Mouse (Mus musculus): ENCODE measurements around the gene Rpsa. TPM values are rescaled to one million over a fixed set of nuclear protein-coding genes. Genes with fewer than 3 reads are reported as not detected.
"Not testable (repeated sequence)": the region's sequence is repeated elsewhere in the genome, so short reads cannot be mapped to it uniquely, and the experiment has no call there.

The Rpsa gene
- 100 to 1,000 TPM; 415 to 483 TPM for total RNA-seq (2021)

DNA sequence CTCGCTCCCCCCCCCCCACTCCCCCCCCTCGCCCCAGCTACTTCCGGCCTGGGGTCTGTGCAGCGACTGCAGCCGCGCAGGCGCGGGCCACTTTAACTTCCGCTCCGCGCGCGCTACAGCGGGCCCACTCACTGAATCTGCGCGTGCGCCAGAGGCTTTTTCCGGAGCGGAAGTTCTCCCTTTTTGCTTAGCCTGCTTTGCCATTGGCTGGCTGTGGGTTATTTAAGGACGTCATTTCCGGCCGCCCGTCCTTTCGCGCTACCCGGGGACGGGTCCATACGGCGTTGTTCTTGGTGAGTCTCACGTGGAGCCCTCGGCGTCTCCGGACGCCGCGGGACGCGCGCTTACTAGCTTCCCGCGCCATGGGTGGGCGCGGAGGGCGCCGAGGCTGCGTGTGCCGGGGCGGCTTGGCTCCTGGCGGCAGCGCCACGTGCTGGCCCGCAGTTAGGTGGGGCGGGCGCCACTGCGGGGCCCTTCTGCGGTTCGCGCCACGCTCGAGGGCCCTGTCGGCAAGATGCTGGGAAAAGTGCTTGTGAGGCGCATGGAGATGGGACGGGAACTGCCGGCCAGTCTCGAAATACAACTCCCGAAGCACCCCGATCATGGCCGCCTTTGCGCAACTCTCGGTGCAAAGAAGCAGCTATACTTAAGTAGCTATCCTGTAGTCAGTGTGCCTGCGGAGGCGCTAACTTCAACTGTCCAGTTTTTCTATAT, at the start of gene Rpsa:
TSS of gene Rpsa (plus strand) at position 152 of the 714 bp plus-strand sequence.
- peak; percentile 87 to 91 for DNase-seq (ENCODE audit: extremely low spot score in 1 of 2, low spot score in 1 of 2)

DNA sequence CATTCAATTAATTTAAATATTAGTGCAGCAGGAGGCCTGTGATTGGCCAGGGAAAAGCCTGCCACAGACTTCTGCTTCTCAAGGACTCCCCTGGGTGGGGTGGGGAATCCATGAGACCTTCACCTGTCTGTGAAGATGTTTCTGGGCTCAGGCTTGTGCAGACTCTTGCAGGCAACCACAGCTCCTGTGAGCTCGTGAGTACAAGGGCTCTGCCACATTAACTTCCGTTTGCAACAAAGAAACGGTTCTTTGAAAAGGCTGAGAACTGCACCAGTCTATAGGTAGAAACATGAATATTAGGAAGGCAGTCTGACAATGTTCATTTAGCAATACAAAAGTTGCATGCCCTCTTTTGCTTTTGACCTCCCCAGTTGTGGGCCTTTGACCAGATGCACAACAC, 49.2 kb upstream of the Rpsa start:
- no peak for DNase-seq (ENCODE audit: extremely low spot score in 1 of 2, low spot score in 1 of 2)

GRCm38 (mm10) chr9:120079901-120080300, 47.6 kb upstream of the Rpsa start:
- no peak for DNase-seq (ENCODE audit: extremely low spot score in 1 of 2, low spot score in 1 of 2)

DNA sequence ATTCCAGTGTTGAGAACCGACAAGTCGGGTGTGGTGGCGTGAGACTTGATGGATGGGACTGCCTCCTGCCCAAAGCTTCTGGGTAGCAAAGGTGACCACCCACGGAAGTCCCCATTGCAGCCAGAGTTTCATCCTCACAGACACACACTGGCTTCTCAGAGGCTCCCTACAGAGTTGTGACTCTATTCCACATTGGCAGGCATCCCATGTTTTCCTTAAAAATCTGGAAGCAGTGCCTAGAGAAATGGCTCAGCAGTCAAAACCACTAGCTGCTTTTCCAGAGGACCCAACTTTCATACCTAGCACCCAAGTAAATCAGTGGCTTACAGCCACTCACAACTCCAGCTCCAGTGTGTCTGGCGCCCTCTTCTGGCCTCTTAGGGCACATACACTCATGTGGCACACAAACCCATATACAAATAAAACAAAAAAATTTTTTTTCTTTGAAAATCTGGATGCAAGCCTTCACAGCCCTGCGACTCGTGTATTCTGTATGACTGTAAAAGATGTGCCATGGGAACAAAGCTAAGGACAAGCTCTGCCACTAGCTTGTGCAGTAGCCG, 46.9 kb upstream of the Rpsa start:
- no peak for DNase-seq (ENCODE audit: extremely low spot score in 1 of 2, low spot score in 1 of 2)

DNA sequence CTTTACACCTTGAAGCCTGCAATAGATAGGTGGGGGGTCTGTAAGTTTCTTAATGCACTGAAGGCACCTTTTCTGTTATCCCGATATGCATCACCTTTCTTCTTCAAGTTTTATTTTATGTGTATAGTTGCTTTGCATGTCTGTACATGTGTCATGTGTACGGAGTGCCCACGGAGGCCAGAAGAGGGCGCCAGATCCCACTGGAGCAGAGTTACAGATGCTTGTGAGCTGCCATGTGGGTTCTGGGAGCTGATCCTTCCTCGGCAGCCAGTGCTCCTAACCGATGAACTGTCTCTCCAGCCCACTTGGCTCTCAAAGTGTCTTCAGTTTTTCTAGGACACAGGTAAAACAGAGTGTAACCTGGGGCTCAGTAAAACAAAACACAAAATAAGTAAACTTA, 46.2 kb upstream of the Rpsa start:
- DNase-seq (ENCODE audit: extremely low spot score in 1 of 2, low spot score in 1 of 2), result no peak

DNA sequence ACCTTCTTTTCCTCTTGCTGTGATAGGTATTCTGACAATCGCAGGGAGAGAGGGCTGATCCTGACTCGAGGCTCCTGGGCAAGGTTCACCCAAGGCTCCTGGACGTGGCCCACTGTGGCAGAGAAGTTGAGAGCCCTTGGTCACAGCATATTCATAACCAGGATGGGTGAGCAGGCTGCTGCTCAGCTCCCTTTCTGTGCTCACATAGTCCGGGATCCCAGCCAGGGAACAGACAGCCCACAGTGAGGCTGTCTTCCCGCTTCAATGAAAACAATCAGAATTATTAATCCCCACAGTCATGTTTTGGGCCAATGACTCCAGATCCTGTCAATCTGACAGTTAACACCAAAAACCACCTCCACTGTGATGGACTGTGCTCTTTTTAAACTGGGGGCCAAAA, 45.5 kb upstream of the Rpsa start:
- peak; percentile 28 to 53 for DNase-seq (ENCODE audit: extremely low spot score in 1 of 2, low spot score in 1 of 2)

GRCm38 (mm10) chr9:120082691-120083090, 44.8 kb upstream of the Rpsa start:
- no peak for DNase-seq (ENCODE audit: extremely low spot score in 1 of 2, low spot score in 1 of 2)

- DNase-seq (ENCODE audit: extremely low spot score in 1 of 2, low spot score in 1 of 2), result no peak
Observed at GRCm38 (mm10) chr9:120083158-120083894, 44.2 kb upstream of the Rpsa start.

GRCm38 (mm10) chr9:120084406-120084805, 43.1 kb upstream of the Rpsa start:
- DNase-seq (ENCODE audit: extremely low spot score in 1 of 2, low spot score in 1 of 2), result no peak

DNA sequence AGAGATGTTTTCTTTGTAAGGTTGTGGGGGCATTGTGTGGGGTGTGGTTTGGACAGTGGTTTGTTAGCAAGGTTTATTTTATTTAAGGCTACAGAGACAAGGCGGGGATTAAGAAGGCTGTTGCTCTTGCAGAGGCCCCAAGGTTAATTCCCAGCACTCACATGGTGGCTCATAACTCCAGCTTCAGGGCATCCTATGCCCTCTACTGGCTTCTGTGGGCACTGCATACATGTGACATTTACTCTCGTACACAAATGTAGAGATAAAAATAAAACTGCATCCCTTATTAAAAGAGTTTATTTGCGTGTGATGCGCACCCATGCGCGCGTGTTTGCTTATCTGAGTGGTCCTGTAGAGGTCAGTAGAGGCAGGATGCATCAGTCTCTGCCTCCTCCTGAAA, 38.4 kb upstream of the Rpsa start:
- no peak for DNase-seq (ENCODE audit: extremely low spot score in 1 of 2, low spot score in 1 of 2)

GRCm38 (mm10) chr9:120091086-120091485, 36.4 kb upstream of the Rpsa start:
- no peak for DNase-seq (ENCODE audit: extremely low spot score in 1 of 2, low spot score in 1 of 2)

DNA sequence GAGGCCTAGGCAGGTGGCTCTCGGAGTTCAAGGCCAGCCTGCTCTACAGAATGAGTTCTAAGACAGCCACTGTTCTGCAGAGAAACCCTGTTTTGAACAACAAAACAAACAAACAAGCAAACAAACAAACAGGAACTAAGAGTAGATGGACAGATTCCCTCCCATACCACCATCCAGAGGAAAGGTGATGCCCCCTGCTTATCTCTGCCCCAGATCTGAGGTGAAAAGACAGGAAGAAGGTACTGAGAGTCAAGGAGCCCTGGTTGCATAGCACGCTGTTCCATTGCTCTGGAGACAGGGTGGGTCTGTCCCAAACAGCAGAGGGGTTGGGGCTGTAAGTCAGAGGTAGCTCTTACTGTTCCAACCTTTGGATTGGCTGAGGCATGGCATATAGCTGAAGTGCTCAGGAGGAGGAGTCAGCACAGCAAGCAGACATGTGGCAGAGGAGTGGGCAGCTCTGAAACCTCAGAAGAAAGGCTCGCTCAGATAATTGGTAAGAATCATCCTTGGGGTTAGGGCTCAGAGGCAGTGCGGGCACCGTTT, 35.7 kb upstream of the Rpsa start, which contains the start of gene Ccr8:
TSS of gene Ccr8 (plus strand) at position 419 of the 543 bp plus-strand sequence.
- no peak for DNase-seq (ENCODE audit: extremely low spot score in 1 of 2, low spot score in 1 of 2)

GRCm38 (mm10) chr9:120093701-120094100, 33.8 kb upstream of the Rpsa start:
- DNase-seq (ENCODE audit: extremely low spot score in 1 of 2, low spot score in 1 of 2), result no peak

DNA sequence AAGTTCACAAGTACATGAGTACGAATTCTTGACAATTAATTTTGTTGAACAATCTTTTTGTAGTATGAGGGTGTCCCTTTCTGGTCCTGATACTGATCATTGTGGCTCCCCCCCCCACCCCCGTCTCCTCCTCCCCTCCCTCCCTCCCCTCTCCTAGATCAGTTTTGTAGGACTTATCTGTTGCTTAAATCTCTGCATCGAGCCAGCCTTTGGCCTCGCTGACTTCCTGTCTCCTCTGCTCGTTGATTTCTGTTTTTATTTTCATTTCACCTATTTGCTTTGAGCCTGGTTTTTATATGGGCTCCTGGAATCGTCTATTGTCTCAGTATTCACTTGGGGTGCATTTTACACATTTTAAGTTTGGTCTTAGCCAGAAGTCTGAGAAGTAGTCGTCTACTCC, 31.6 kb upstream of the Rpsa start:
- DNase-seq (ENCODE audit: extremely low spot score in 1 of 2, low spot score in 1 of 2), result no peak

- DNase-seq (ENCODE audit: extremely low spot score in 1 of 2, low spot score in 1 of 2), result peak; percentile 51 to 84
Observed at GRCm38 (mm10) chr9:120098682-120099081, 28.8 kb upstream of the Rpsa start.

DNA sequence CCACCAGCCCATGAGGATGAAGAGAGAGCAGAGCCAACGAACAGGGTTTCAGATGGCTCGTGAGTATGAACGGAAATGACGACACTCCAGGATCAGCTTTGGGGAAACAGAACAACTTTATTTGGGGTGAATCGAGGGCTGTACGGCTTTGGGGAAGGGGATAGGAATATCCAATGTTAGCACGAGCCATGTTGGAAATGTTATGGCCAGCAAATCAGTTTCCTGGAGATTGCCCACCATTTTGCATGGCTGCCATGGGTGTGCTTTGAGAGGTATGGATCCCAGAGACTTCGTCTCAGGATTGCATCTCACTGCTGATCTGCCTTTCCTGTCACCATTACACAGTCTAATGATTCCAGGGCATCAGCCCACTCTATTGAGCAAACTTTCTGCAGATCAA, 28.2 kb upstream of the Rpsa start:
- no peak for DNase-seq (ENCODE audit: extremely low spot score in 1 of 2, low spot score in 1 of 2)

DNA sequence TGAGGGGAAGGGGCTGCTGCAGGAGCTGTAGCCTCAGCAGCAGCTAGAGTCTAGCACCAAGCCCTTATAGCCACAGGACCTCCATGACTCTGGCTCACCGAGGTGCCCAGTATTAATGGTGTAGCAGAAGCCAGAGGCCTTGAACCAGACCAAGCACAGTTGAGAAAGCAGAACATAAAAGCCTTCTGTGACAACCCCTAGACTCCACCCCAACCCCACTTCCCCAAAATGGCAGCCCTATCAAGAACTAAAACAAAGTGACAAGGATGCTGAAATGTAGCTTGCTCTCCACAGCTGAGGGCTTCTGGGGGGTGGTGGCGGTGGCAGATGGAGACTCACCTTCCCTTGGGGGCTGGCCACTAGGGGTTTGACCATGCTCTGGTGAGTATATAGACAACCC, 26.3 kb upstream of the Rpsa start:
- DNase-seq (ENCODE audit: extremely low spot score in 1 of 2, low spot score in 1 of 2), result no peak

- DNase-seq (ENCODE audit: extremely low spot score in 1 of 2, low spot score in 1 of 2), result not testable (repeated sequence)
Observed at GRCm38 (mm10) chr9:120108953-120109352, 18.5 kb upstream of the Rpsa start.

DNA sequence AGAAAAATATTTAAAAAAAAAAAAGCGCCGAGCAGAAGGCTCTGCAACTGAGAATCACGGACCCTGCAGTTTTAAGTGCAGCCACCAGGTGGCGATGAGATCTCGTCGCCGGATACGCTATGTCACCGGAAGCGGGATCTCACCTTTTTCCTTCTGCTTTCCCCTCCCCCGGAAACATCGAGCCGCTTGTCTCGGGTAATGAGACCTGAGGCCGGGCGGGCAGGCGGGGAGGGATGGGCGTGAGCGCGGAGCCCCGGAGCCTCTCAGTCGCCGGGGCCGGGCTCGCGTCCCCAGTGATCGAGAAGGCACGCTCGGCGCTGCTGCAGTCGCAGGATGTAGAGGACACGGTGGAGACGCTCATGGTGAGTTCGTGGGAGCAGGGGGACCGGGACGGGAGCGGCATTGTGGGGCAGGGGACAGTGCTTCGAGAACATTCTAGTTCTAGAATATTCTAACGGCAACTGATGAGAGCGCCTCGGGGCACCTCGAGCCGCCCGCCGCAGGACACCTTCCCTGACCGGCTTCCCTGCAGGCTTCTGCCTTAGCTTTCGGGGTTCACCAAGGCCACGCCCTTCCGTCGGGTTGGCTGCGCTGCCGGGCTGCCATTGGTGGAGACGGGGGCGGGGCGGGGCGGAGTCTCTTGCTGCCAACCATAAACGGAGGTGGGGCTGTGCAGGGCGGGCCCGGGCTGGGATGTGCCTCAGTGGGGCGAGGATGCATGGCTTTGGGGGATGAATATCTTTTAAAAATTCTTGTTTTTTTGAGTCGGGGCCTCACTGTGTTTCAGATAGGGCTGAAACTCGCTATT, 17.1 kb upstream of the Rpsa start, which contains the start of gene Slc25a38:
TSS of gene Slc25a38 (plus strand) at position 164 of the 808 bp plus-strand sequence.
- peak; percentile 91 for DNase-seq (ENCODE audit: extremely low spot score in 1 of 2, low spot score in 1 of 2)
